Mouse (Mus musculus): ENCODE measurements at regions not wholly inside any gene's neighbourhood (a gene's known extent, or its start where the extent isn't known, plus 50 kb on each side); places are given as distances from the start of the nearest gene placed in this dataset.

GRCm38 (mm10) chr3:137279284-137279683 is 61.6 kb upstream of the Emcn start:
- no peak for TF ChIP-seq CTCF (IDR thresholded peaks at IDR 0.05; ENCODE audit: extremely low read depth, insufficient read length, insufficient replicate concordance, low read depth, low read length)
- no peak for TF ChIP-seq POLR2A (IDR thresholded peaks at IDR 0.05; ENCODE audit: low read depth, low read length)
